Mouse (Mus musculus): ENCODE data around the gene Tkt.

DNA sequence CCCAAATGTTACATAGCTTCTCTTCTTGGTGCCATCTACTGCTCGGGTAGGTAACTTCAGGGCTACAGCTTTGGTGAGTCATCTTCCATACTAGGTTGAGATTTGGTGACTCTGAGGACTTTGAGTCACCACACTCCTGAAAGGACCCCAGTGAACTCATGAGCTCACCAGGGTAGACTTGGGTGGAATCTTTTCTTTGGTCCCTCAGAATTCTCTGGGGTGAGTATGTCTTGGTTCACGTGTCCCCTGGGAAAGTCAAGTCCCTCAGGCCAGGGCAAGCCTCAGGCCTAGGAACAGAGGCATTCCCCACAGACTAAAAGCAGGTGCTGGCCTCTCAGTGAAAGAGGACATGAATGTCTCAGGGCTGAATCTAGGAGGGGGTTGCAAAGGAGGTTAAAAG is 35.9 kb downstream of the Tkt start:
- TF ChIP-seq POLR2A (IDR thresholded peaks at IDR 0.05; ENCODE audit: low read depth, low read length) (no peak), CTCF (conservative IDR thresholded peaks at IDR 0.05; ENCODE audit: insufficient read depth, insufficient read length, low read depth, low read length) (no peak)
